Mouse (Mus musculus): Measurements from ENCODE around the gene Cldn6. TPM values are rescaled to one million over a fixed set of nuclear protein-coding genes. Genes with fewer than 3 reads are reported as not detected.
A peak's percentile ranks its signal among the peaks of the same experiment; 100 is the strongest.

The Cldn6 gene
- 2.5 and 2.6 TPM in 2 replicates for polyA plus RNA-seq (2012; rRNA removed)

DNA sequence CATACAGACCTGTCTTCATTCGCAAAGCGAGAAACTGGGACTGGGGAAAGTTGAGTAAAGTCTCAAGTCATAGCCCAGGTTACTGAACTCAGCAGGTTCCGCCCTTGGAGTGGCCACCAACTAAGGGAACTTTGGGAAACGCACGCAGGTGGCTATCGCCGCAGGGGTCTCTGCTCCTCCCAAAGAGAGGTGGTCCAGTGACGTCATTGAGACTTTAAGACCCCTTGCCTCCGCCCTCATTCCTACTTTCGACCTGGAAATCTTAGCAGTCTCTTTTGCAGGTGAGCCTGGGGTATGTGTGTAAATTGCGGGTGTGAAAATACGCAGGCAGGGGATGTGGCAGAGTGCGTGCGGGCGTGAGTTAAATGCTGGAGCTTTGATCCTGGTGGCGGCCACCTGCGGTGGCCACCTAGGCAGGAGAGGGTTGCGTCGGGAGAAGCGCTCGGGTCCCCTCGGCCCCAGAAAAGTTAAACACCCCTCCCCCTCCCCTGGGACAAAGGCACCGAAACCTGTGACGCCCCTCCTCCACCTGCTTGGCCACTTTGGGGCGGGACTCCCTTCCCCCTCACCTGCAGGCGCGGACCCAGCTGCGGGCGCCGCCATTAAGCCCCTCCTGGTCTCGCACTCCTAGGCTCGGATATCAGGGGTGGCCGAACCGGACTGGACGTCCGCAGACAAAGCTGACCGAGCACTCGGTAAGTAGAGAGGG, at the start of gene Cldn6:
TSS of gene Cldn6 (plus strand) at position 123 of the 709 bp plus-strand sequence.
- 7% methylated on average over 38 of the region's 38 CpGs for WGBS
- Histone ChIP-seq H3K4me1 (ENCODE audit: control insufficient read depth, insufficient read depth, low read length) (peaks cover 20% of the 10 kb centered on the region), H3K27ac (ENCODE audit: insufficient read depth, low read depth, low read length) (no peak within 1 kb of the TSS), H3K27me3 (replicated peaks; ENCODE audit: control insufficient read depth, insufficient read depth, low read length) (no peaks in the 10 kb centered on the region), H3K4me3 (ENCODE audit: insufficient read depth, low read depth, low read length) (peak within 1 kb of the TSS; percentile 8; the same call in 1 of the 2 replicates), H3K36me3 (ENCODE audit: control insufficient read depth, insufficient read depth, low read length) (no peaks in the 10 kb centered on the region)
- TF ChIP-seq POLR2A (IDR thresholded peaks at IDR 0.05; ENCODE audit: low read depth, low read length): no peak
- no peak for TF ChIP-seq CTCF (conservative IDR thresholded peaks at IDR 0.05; ENCODE audit: insufficient read depth, insufficient read length, low read depth, low read length)
- no peak for DNase-seq

DNA sequence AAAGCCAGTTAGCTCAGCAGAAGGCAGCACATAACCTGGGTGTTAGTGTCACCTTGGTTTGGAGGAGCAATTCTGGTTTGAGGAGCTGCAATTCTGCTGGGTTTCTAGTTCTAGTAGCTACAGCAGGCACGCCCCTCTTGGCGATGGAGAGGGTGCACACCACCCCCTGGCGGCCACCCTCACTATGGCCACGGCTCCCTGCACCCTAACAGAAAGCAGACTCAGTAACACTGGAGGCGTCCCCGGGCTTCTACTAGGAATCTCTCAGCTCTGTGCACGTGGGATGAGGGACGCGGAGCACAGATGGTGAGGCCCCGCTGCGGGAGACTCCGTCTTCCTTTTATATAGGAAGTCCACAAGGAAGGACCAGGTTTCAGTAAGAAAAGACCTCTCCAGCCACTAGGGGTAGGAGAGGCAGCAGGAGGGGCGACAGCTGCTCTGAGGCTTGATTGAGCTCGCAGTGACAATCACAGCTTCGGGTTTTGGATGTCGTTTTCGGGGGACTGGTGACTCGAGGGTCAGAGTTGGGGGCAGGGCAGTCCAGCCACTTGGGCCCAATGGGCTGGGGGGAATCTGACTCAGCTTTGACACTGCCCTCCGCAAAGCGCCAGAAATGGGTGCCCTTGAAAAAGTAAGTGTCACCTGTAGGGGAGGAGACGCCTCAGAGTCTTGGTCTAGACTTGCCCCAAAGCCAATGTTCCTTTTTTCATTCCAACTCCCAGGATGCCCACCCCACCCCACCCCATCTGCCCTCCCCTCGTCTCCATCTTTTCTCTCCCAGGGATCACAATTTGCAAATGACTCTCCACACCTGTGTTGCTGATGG, 48.6 kb upstream of the Cldn6 start:
- WGBS: 16% methylated on average over 22 of the region's 22 CpGs
- Histone ChIP-seq H3K27me3 (replicated peaks; ENCODE audit: control insufficient read depth, insufficient read depth, low read length) (no peaks in the 10 kb centered on the region), H3K36me3 (ENCODE audit: control insufficient read depth, insufficient read depth, low read length) (no peaks in the 10 kb centered on the region), H3K4me3 (ENCODE audit: insufficient read depth, low read depth, low read length) (no peak overlapping the region), H3K4me1 (ENCODE audit: control insufficient read depth, insufficient read depth, low read length) (no peaks in the 10 kb centered on the region), H3K27ac (ENCODE audit: insufficient read depth, low read depth, low read length) (no peak overlapping the region)
- DNase-seq: peak; percentile 64
- TF ChIP-seq CTCF (conservative IDR thresholded peaks at IDR 0.05; ENCODE audit: insufficient read depth, insufficient read length, low read depth, low read length): peak; percentile 78
- TF ChIP-seq POLR2A (IDR thresholded peaks at IDR 0.05; ENCODE audit: low read depth, low read length): no peak

DNA sequence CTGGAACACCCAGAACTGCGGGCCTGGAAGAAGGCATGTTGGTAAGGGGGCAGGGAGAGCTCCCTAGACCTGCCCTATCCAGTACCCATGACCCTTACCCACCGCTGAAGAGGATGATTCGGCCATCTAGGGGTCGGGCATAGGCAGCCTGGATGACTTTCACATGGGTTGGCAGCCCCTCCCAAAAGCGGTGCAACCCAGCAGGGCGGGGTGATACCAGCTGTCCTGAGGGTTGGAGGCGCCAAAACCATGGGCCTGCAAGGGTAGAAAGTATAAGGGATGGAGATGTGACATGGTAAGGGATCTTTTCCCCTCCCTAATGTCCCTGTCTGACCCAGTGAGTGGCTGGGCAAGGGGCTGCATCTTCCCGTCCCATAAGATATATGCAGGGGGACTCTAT, 47.8 kb upstream of the Cldn6 start:
- no peaks in the 10 kb centered on the region for H3K36me3 ChIP-seq (ENCODE audit: control insufficient read depth, insufficient read depth, low read length)
- H3K27me3 ChIP-seq (replicated peaks; ENCODE audit: control insufficient read depth, insufficient read depth, low read length): no peaks in the 10 kb centered on the region
- no peak overlapping the region for H3K4me3 ChIP-seq (ENCODE audit: insufficient read depth, low read depth, low read length)
- no peak for TF ChIP-seq CTCF (conservative IDR thresholded peaks at IDR 0.05; ENCODE audit: insufficient read depth, insufficient read length, low read depth, low read length)
- no peak for TF ChIP-seq POLR2A (IDR thresholded peaks at IDR 0.05; ENCODE audit: low read depth, low read length)
- H3K4me1 ChIP-seq (ENCODE audit: control insufficient read depth, insufficient read depth, low read length): no peaks in the 10 kb centered on the region
- no peak overlapping the region for H3K27ac ChIP-seq (ENCODE audit: insufficient read depth, low read depth, low read length)
- 84% methylated on average over 8 of the region's 8 CpGs for WGBS
- no peak for DNase-seq

DNA sequence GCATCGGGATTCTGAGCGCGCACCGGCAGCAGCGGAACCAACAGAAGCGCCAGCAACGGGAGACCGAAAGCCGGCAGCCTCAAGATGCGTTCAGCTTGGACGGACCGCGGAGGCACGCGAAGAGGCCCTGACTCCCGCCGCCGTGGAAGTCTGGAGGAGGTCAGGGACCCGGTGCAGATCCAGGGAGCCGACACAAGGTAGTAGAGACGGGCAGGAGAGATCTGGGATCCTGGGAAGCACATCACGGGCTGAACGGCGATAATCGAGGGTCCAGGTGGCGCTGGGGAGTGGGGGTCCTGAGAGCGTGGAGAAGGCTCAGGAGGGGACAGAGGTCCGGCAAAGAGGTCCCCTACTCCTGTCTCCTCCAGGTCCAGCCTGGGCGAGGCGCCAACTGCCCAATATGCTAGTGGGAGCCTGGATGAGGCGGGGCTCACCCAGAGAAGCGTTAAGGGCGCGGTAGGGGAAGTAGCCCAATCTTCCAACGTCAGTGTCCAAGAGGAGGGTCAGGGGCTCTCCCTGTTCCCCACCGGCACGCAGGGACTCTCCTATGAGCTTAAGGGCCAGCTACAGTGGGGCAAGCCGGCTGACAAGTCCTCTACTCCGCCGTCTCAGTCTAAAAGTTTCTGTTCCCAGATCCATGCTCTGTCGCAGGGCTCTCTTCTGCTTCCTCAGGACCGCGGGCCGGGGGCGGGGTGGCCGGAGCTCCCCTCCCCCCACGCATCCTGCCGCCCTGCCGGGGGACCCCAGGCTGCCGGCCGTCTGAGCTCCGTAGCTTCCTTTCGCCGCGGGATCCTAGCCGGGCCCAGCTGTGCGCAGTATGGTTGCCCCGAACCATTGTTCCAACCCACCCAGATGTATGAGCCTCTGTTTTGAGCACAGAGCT, 34.2 kb upstream of the Cldn6 start, which contains the start of gene Mmp25:
TSS of gene Mmp25 (minus strand) at position 665 of the 883 bp plus-strand sequence.
- H3K27me3 ChIP-seq (replicated peaks; ENCODE audit: control insufficient read depth, insufficient read depth, low read length): peaks cover 1% of the 10 kb centered on the region; the same call in 1 of the 2 replicates
- H3K27ac ChIP-seq (ENCODE audit: insufficient read depth, low read depth, low read length): no peak within 1 kb of the TSS
- DNase-seq: no peak
- H3K4me3 ChIP-seq (ENCODE audit: insufficient read depth, low read depth, low read length): peak within 1 kb of the TSS; percentile 49
- WGBS: 2% methylated on average over 58 of the region's 58 CpGs
- no peaks in the 10 kb centered on the region for H3K36me3 ChIP-seq (ENCODE audit: control insufficient read depth, insufficient read depth, low read length)
- no peaks in the 10 kb centered on the region for H3K4me1 ChIP-seq (ENCODE audit: control insufficient read depth, insufficient read depth, low read length)
- TF ChIP-seq POLR2A (IDR thresholded peaks at IDR 0.05; ENCODE audit: low read depth, low read length): no peak
- TF ChIP-seq CTCF (conservative IDR thresholded peaks at IDR 0.05; ENCODE audit: insufficient read depth, insufficient read length, low read depth, low read length): no peak

DNA sequence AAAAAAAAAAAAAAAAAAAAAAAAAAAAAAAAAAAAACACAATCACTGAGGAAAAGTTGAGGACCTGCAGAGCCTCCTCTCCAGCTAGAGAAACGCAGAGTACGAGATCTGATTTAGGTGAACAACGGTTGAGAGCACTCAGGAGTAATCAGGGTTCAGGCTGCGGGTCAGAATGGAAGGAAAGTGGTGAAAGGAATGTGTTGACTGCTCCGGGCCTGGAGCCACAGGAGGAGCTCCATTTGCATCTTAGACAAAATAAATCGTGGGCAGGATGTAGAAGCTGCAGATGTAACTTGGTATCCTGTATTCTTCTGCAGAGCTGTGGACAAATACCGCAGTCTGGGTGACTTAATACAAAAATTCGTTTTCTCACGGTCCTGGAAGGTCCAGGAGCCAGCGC, 33.2 kb upstream of the Cldn6 start:
- no peak for DNase-seq
- Histone ChIP-seq H3K27ac (ENCODE audit: insufficient read depth, low read depth, low read length) (no peak overlapping the region), H3K4me1 (ENCODE audit: control insufficient read depth, insufficient read depth, low read length) (no peaks in the 10 kb centered on the region), H3K4me3 (ENCODE audit: insufficient read depth, low read depth, low read length) (no peak overlapping the region), H3K36me3 (ENCODE audit: control insufficient read depth, insufficient read depth, low read length) (no peaks in the 10 kb centered on the region), H3K27me3 (replicated peaks; ENCODE audit: control insufficient read depth, insufficient read depth, low read length) (peaks cover 1% of the 10 kb centered on the region; the same call in 1 of the 2 replicates)
- 59% methylated on average over 10 of the region's 10 CpGs for WGBS
- no peak for TF ChIP-seq CTCF (conservative IDR thresholded peaks at IDR 0.05; ENCODE audit: insufficient read depth, insufficient read length, low read depth, low read length)
- no peak for TF ChIP-seq POLR2A (IDR thresholded peaks at IDR 0.05; ENCODE audit: low read depth, low read length)

DNA sequence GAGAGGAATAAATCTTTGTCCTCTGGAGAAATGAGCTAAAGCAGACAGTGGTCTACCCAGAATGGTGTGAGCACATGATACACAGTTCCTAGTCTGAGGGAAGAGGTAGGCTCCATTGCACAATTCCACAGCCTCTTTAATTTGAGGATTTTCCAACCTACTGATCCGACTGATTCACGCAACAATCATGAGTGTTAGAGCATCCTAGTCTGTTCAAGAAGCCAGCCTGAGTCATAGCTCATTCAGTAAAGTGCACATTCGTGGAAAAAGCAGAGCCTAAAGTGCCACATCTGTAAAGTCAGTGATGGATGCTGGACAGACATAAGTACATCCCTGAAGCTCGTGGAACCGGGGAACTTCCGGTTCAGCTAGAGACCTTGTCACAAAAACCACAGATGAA, 27.7 kb upstream of the Cldn6 start:
- TF ChIP-seq POLR2A (IDR thresholded peaks at IDR 0.05; ENCODE audit: low read depth, low read length) (no peak), CTCF (conservative IDR thresholded peaks at IDR 0.05; ENCODE audit: insufficient read depth, insufficient read length, low read depth, low read length) (no peak)
- Histone ChIP-seq H3K27ac (ENCODE audit: insufficient read depth, low read depth, low read length) (no peak overlapping the region), H3K27me3 (replicated peaks; ENCODE audit: control insufficient read depth, insufficient read depth, low read length) (no peaks in the 10 kb centered on the region), H3K4me3 (ENCODE audit: insufficient read depth, low read depth, low read length) (no peak overlapping the region), H3K36me3 (ENCODE audit: control insufficient read depth, insufficient read depth, low read length) (no peaks in the 10 kb centered on the region), H3K4me1 (ENCODE audit: control insufficient read depth, insufficient read depth, low read length) (no peaks in the 10 kb centered on the region)
- WGBS: 70% methylated on average over 6 of the region's 6 CpGs
- no peak for DNase-seq
